Mouse (Mus musculus) embryonic facial prominence, embryonic 14.5 days (tissue): ENCODE measurements at regions not wholly inside any gene's neighbourhood (a gene's known extent, or its start where the extent isn't known, plus 50 kb on each side); places are given as distances from the start of the nearest gene placed in this dataset.

Experiments used
- ATAC-seq: fragments of 200-750 bp; cut with Nextera tagmentation; 2 replicates; pipeline ENCODE4 v1.8.0; 2017; ENCODE audit warnings: low read depth, moderate number of reproducible peaks, moderate TSS enrichment
- DNase-seq: peaks from one replicate; pipeline ENCODE4 v3.0.0-alpha.2; 2015; ENCODE audit warnings: low spot score
- H3K27ac ChIP-seq: fragments of 300-500 bp; sonication (generic); replicated peaks from 2 replicates; pipeline ENCODE4 v1.5.1; 2014; ENCODE audit warnings: low read depth, mild to moderate bottlenecking, low read length, moderate library complexity
- H3K27me3 ChIP-seq: fragments of 300-500 bp; sonication (generic); replicated peaks from 2 replicates; pipeline ENCODE4 v1.6.1; 2014; ENCODE audit warnings: low read length; ENCODE audit not compliant: control insufficient read depth, insufficient read depth
- H3K36me3 ChIP-seq: fragments of 300-500 bp; sonication (generic); 2 replicates; pipeline ENCODE4 v1.6.1; 2014; ENCODE audit warnings: low read length, mixed read lengths; ENCODE audit not compliant: control insufficient read depth, insufficient read depth
- H3K4me1 ChIP-seq: fragments of 300-500 bp; sonication (generic); 2 replicates; pipeline ENCODE4 v1.6.1; 2014; ENCODE audit warnings: antibody characterized with exemption, low read length; ENCODE audit not compliant: control insufficient read depth, insufficient read depth
- H3K4me2 ChIP-seq: fragments of 300-500 bp; sonication (generic); 2 replicates; pipeline ENCODE4 v1.6.1; 2014; ENCODE audit warnings: low read depth, mild to moderate bottlenecking, low read length, moderate library complexity, mixed read lengths
- H3K4me3 ChIP-seq: fragments of 300-500 bp; sonication (generic); 2 replicates; pipeline ENCODE4 v1.5.1; 2014; ENCODE audit warnings: low read depth, mild to moderate bottlenecking, low read length
- H3K9ac ChIP-seq: fragments of 300-500 bp; sonication (generic); 2 replicates; pipeline ENCODE4 v1.6.1; 2014; ENCODE audit warnings: low read depth, mild to moderate bottlenecking, low read length, moderate library complexity, mixed read lengths
- H3K9me3 ChIP-seq: fragments of 300-500 bp; sonication (generic); 2 replicates; pipeline ENCODE4 v1.6.1; 2016; ENCODE audit warnings: low read length; ENCODE audit not compliant: control insufficient read depth
- WGBS: fragments of 180-500 bp; shearing (Covaris S2); extraction: QIAGEN DNeasy Blood & Tissue Kit; methylation state at CpG from one replicate; pipeline ENCODE4 v1.1.7; 2014; 5-methylcytosine and 5-hydroxymethylcytosine counted together

DNA sequence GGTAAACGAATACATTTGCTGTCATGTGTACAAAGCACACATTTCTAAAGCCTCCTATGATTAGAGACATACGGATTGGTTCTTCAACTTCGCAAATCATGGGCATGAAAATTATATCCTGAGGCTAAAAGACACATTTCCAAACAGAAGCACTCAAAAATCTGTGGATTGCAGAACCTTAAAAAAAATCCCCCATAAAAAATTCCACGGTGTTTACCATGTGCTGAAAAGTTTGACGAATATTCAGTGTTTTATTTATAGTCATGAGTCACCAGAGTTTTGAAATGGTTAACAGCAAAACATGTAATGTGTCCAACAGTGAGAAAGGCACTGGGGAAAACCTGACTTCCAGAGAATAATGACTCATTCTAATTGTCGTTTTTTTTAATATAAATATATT lies 1214.9 kb upstream of the Cited2 start:
- H3K9me3 ChIP-seq: no peaks in the 10 kb centered on the region
- no peaks in the 10 kb centered on the region for H3K36me3 ChIP-seq
- no peak overlapping the region for H3K4me2 ChIP-seq
- peak; percentile 9 for DNase-seq
- H3K27ac ChIP-seq: no peak overlapping the region
- no peaks in the 10 kb centered on the region for H3K27me3 ChIP-seq
- WGBS: 39% methylated on average over 6 of the region's 6 CpGs
- no peak overlapping the region for H3K4me3 ChIP-seq
- no peak overlapping the region for H3K9ac ChIP-seq
- ATAC-seq: no peak
- no peaks in the 10 kb centered on the region for H3K4me1 ChIP-seq

DNA sequence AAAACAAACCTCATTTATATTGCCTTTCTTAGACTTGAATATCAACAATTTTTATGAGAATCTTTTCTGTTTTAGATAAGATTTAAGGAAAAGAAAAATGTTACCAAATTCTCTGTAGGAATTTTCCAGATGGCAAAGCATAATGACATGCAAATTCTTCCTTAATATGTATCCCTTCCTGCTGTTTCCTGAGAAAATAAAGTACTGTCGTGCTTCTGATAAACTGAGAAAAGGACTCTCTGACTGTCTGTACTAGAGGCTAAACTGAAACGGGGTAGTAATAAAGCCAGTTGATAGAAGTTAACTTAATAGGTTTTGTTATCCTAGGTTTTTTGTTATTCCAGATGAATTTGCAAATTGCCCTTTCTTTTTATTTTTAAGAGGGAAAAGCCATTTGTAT lies 1208.4 kb upstream of the Cited2 start:
- H3K9ac ChIP-seq: no peak overlapping the region
- H3K27me3 ChIP-seq: no peaks in the 10 kb centered on the region
- H3K36me3 ChIP-seq: no peaks in the 10 kb centered on the region
- H3K4me2 ChIP-seq: no peak overlapping the region
- no peaks in the 10 kb centered on the region for H3K4me1 ChIP-seq
- DNase-seq (no peak), ATAC-seq (no peak)
- no peaks in the 10 kb centered on the region for H3K9me3 ChIP-seq
- H3K27ac ChIP-seq: no peak overlapping the region
- H3K4me3 ChIP-seq: no peak overlapping the region
- 64% methylated on average over 2 of the region's 2 CpGs for WGBS

DNA sequence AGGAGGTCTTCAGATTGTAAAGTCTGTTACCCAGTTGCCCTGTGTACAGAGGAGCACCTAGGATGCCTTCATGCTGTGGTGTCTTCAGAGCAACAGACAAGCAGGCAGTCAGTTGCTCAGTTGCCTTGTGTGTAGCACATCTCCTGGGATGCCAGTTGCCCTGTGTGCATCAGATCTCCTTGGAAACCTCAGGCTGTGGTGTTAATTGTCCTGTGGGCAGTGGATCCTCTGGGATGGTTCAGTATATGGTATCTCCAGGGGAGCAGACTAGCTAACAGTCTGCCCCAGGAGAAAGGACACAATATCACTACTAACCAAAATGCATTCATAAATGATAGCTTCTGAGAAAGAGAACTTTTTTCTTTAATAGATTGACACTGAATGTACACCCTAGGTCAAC lies 1201.1 kb upstream of the Cited2 start:
- DNase-seq (no peak), ATAC-seq (peak; percentile 75; the same call in 1 of the 2 replicates)
- no peak overlapping the region for H3K9ac ChIP-seq
- no peaks in the 10 kb centered on the region for H3K36me3 ChIP-seq
- no peaks in the 10 kb centered on the region for H3K4me1 ChIP-seq
- no peak overlapping the region for H3K27ac ChIP-seq
- H3K27me3 ChIP-seq: no peaks in the 10 kb centered on the region
- no peak overlapping the region for H3K4me2 ChIP-seq
- H3K4me3 ChIP-seq: no peak overlapping the region
- H3K9me3 ChIP-seq: no peaks in the 10 kb centered on the region

DNA sequence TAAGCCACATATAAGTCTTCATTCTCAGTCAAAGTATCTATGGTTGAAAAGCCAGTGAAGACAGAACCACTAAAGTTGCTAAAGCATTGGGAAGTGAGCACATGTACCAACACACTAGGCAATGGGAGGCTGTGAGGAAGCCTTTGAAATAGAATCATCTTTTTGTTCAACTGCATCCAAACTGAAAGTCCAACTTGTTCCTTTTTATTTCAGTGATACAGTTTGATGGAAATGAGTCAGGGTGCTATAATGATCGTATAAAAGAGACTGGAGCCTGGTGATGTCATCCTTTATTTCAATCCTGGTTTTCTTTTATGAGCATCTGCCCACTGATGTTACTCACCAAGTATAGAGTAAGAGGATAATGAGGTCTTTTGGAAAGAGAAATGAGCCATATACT lies 1198.9 kb upstream of the Cited2 start:
- Histone ChIP-seq H3K9me3 (no peaks in the 10 kb centered on the region), H3K36me3 (no peaks in the 10 kb centered on the region), H3K9ac (no peak overlapping the region), H3K4me1 (no peaks in the 10 kb centered on the region), H3K27me3 (no peaks in the 10 kb centered on the region), H3K4me3 (no peak overlapping the region), H3K27ac (no peak overlapping the region), H3K4me2 (no peak overlapping the region)
- ATAC-seq: no peak
- 82% methylated on average over 1 of the region's 1 CpGs for WGBS
- no peak for DNase-seq

DNA sequence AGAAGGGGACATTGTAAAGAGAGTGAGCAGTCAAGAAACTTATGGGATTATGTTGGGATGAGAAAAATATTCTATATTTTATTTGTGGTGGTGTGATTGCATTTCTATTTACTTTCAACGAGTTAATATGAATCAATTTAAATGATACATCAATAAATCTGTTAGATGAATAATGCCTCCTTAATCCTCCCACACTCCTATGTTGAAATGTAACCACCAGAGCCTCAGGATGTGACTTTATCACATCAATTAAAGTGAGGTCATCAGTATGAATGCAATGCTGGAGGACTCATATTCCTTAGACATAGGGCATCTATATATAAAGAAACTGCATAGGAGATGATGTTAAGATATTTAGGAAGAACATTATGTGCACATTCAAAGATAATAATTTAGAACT lies 1195.3 kb upstream of the Cited2 start:
- Histone ChIP-seq H3K9me3 (no peaks in the 10 kb centered on the region), H3K4me3 (no peak overlapping the region), H3K27me3 (no peaks in the 10 kb centered on the region), H3K9ac (no peak overlapping the region), H3K4me2 (no peak overlapping the region), H3K27ac (no peak overlapping the region), H3K36me3 (no peaks in the 10 kb centered on the region), H3K4me1 (no peaks in the 10 kb centered on the region)
- 77% methylated on average over 1 of the region's 1 CpGs for WGBS
- ATAC-seq (no peak), DNase-seq (no peak)

DNA sequence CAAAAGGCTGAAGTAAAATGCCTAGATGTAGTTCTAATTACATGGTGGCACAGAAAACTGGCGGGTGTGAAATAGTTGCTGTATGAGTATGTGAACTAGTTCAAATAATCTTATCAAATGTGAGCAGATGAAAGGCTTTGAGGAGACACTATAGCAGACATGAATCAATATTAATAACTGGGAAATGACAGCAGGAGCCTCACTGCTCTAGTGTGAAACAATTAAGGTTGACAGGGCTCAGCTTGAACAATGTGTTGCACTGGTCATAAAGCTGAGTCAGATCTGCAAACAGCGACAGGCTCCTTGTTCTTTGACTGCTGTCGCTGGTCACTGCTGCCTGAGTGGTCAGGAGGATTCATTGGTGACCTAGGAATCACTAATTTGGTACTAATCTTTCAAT lies 1185.4 kb upstream of the Cited2 start:
- WGBS: 64% methylated on average over 3 of the region's 3 CpGs
- no peaks in the 10 kb centered on the region for H3K36me3 ChIP-seq
- no peak overlapping the region for H3K4me3 ChIP-seq
- ATAC-seq (no peak), DNase-seq (peak; percentile 5)
- no peaks in the 10 kb centered on the region for H3K27me3 ChIP-seq
- H3K27ac ChIP-seq: no peak overlapping the region
- H3K4me2 ChIP-seq: no peak overlapping the region
- H3K9me3 ChIP-seq: no peaks in the 10 kb centered on the region
- H3K9ac ChIP-seq: no peak overlapping the region
- H3K4me1 ChIP-seq: no peaks in the 10 kb centered on the region

DNA sequence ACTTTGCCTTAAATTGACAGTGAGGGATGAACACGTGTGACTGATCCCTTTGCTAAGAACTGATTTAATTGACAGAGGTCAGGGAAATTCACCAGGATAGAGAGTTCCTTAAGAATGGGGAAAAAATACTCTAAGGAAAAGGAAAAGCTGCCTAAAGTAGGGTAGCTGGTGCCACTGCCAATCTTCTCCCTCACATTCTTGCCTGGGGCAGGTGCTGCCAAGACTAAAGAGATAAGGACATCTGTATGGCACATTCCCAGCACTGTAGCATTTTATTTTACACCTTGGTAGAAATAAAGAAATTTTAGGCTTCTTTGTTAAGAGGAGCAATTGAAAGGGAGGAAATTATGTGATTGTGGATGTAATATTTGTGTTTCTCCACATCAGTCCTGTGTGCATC lies 1184.6 kb upstream of the Cited2 start:
- no peaks in the 10 kb centered on the region for H3K9me3 ChIP-seq
- H3K4me3 ChIP-seq: no peak overlapping the region
- H3K27ac ChIP-seq: no peak overlapping the region
- 18% methylated on average over 1 of the region's 1 CpGs for WGBS
- no peak for DNase-seq
- H3K27me3 ChIP-seq: no peaks in the 10 kb centered on the region
- H3K36me3 ChIP-seq: no peaks in the 10 kb centered on the region
- H3K4me2 ChIP-seq: no peak overlapping the region
- no peak overlapping the region for H3K9ac ChIP-seq
- H3K4me1 ChIP-seq: no peaks in the 10 kb centered on the region
- no peak for ATAC-seq

DNA sequence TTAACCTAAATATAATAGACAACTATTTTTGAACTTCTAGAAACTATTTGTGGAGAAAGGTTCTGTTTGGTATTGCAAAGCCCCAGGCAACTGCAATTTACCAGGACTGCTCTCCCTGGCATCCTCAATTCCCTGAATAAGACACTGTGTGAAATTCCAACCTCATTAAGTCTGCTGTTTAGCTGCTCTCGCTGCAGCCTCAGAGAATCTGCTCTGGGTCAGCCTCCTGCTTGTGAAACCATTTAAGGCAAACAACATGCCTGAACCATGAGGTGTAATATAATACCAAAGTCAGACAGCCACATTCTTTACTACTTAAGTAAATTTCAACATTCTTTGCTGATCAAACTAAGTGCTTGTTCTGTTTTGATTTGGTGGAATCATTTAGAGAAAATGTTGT lies 1177.6 kb upstream of the Cited2 start:
- Histone ChIP-seq H3K36me3 (no peaks in the 10 kb centered on the region), H3K4me1 (0 out of 2 replicates have a peak, but pooled peaks cover 6% of the 10 kb centered on the region), H3K4me2 (no peak overlapping the region), H3K4me3 (no peak overlapping the region), H3K27ac (0 out of 2 replicates have a peak overlapping the region, but pooled peaks have one; percentile 22), H3K27me3 (no peaks in the 10 kb centered on the region), H3K9ac (no peak overlapping the region), H3K9me3 (no peaks in the 10 kb centered on the region)
- DNase-seq (peak; percentile 88), ATAC-seq (peak; percentile 71)
- 10% methylated on average over 1 of the region's 1 CpGs for WGBS

DNA sequence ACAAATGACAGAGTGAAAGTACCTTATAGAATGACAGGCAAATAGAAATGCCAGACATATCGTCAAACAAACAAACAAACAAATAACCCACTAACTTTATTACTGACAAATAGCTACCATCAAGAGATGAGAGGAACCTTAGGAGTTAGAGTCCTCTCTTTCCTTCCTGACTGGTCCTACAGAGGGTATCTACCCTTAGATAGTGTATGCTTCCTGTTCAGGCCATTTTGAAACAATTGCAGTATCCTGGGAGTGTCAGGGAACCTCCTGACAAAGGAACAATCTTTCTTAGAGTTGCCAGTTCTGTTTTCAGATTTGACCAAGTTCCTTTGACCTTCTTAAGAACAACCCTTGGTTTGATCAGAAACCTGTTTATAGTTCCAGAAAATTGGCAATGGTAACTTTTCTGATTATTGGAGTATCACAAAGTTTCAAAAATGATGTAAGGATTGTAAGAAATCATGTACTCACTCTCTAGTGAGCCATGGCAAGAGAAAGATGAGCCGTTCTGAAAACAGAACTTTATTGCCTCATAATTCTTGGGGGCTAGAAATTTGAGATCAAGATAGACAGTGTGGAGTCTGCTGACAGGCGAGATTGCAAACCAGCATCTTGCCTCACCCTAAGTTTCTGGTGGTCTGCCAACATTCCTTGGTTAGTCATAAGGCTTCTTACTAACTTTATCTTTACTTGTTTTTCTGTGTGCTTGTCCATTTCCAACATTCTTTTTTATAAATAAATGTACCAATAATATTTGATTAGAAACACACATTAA lies 1170.0 kb upstream of the Cited2 start:
- WGBS: 45% methylated on average over 3 of the region's 3 CpGs

More for the DNA sequence above, 1170.0 kb upstream of the Cited2 start:
- Histone ChIP-seq H3K36me3 (no peaks in the 10 kb centered on the region), H3K27me3 (no peaks in the 10 kb centered on the region), H3K9me3 (no peaks in the 10 kb centered on the region), H3K27ac (peak overlapping the region; percentile 22; the same call in 1 of the 2 replicates), H3K4me2 (no peak overlapping the region), H3K9ac (no peak overlapping the region), H3K4me3 (no peak overlapping the region), H3K4me1 (no peaks in the 10 kb centered on the region)
- ATAC-seq (no peak), DNase-seq (peak; percentile 89)
